Mouse (Mus musculus) heart, adult 2 months (tissue): ENCODE results near the gene Set.

Experiments
- EP300 ChIP-seq: fragments of 200-500 bp; IDR thresholded peaks from 2 replicates; pipeline ENCODE4 v1.6.1; 2011; ENCODE audit warnings: low read depth, low read length, control low read depth; ENCODE audit not compliant: insufficient read depth
- POLR2A ChIP-seq: fragments of 200-500 bp; IDR thresholded peaks from 2 replicates; pipeline ENCODE4 v1.6.1; 2011; ENCODE audit warnings: mild to moderate bottlenecking, low read depth, low read length, control low read depth; ENCODE audit not compliant: insufficient read depth

GRCm38 (mm10) chr2:30048101-30048501 is 9.1 kb upstream of the Set start:
- TF ChIP-seq POLR2A (no peak), EP300 (no peak)
